Mouse (Mus musculus): ENCODE measurements around the gene Auts2.

Auts2 gene

DNA sequence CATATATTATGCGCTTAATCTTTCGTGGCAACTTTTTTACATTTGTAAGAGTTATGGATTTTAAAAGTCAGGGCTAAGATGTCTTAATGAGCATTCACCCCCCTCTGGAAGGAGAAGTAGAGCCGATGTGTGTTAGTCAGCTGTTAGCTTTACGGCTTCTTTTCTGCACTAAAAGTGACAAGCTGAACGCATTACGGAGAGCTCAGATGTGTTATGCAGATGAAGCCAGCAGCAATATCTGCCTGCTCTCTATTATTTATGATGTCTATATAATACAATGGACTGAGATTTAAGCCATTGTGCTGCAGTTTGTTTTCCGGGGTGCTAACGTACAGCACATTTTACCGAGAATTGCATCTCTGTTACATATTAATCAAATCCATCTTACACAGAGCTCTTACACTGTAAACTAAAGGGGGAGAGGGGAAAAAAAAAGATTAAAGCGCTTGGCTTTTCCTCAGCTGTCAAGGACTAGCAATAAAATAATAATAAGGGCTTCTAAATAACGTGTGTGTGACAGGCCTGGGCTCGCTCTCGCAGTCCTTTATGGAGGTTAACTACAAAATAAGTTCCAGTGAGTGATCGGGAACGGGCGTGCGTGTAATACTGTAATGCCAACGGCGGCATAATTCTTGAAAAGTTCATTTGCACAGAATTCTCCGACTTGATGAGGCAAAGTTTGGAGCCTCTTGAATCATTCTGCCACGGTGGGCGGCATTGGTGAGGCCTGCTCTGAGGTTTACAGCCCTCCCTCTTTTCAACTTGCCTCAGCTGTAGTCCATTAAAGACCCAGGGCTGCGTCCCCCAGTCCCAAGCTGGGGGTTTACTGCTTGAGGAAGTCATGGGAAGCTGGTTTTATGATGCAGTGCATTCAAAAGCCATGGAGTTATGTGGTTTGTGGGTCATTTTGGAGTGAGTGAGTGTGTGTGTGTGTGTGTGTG lies 961.8 kb downstream of the Auts2 start:
- in situ Hi-C loops (cut with MboI, MseI) = loop anchor here (25.0 kb wide), 1 partner anchor 856 kb away; no protein-coding TSS in a partner anchor

- in situ Hi-C loops (cut with MboI, MseI) = loop anchor here (25.0 kb wide), 1 partner anchor 859 kb away; no protein-coding TSS in a partner anchor
These were observed 964.4 kb downstream of the Auts2 start for GRCm38 (mm10) chr5:131578737-131579136.

DNA sequence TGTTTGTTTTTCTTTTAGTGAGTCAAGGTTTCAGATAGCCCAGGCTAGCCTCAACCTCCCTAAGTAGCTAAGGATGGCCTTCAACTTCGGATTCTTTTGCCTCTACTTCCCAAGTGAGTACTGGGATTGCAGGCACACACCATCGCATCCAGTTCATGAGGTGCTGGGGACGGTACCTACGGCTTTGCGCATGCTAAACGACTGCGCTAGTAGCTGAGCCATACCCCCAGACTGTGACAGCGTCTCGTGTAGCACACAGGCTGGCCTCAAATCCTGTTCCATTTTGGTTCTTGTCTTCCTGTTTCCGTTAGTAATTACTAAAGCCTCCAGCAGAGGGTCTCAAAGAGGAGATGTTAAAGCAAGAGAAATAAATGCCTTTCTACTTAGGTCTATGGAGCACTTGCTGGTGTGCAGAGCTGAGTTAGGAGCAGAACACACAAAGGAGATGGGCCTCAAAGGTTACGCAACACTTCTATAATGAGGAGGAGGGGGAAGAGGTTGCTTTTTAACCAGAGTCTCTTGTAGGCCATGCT lies 967.3 kb downstream of the Auts2 start:
- in situ Hi-C loops (cut with MboI, MseI) = loop anchor here (25.0 kb wide), 1 partner anchor 862 kb away; no protein-coding TSS in a partner anchor

DNA sequence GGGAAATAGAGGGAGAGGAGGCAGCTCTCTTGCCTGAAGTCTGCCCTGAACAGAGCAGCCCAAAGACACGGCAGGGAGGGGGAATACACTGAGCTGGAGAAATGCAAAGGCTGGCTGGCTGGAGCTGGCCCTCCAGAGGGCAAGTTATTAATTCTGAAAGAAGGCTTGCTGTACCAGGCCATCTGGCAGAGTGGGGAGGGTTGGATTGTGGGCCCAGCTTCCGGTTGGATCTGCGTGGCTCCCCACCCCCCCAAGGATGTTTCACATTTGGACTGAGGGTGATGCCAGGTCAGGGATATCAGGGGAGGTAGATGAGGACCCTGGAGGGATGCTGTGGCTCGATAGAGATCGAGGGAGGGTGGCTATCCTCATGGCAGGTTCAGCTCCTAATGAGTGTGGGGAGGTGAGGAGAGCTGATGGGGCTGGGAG lies 968.0 kb downstream of the Auts2 start:
- in situ Hi-C loops (cut with MboI, MseI) = loop anchor here (25.0 kb wide), 1 partner anchor 862 kb away; no protein-coding TSS in a partner anchor

- in situ Hi-C loops (cut with MboI, MseI) = loop anchor here (25.0 kb wide), 1 partner anchor 863 kb away; no protein-coding TSS in a partner anchor
These were observed 968.6 kb downstream of the Auts2 start for GRCm38 (mm10) chr5:131574469-131575085.

DNA sequence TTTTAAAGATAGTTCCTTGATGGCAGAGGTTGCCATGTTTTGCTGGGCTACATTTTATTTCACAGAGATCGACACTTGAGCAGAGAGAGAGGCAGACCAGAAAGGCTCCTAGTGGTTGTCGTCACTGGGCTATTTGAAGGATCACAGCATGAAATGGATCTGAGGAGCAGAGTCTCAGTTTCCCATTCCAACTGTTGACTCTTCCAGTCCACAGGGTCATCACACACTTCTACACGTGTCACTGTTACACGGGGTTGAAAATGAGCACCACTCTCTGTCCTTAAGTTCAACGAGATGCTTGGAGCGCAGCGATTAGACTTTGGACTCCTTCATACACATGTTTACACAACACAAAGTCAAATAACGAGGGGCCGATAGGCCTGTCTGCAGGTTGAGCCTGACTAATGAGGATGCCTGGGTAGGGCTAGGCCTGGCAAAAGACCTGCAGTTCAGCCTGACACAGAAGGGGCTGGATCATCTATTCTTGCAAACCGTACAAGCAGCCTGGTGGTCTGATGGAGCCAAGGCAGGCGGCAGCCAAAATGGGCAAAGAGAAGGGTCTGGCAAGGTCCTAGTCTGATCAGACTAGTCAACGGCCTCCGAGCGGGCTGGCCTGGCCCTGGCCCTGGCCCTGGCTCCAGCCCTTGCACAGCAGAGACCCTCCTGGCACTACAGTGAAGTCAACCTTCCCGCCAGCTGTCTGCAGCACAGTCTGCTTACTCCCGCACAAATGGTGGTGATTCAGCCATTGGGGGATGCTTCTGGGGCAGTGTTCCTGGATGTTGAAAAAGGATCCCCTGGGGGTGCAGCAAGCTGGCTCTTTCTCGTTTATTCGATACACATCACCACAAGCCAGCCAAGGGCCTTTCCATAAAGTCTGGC lies 969.6 kb downstream of the Auts2 start:
- in situ Hi-C loops (cut with MboI, MseI) = no loop called here

- in situ Hi-C loops (cut with MboI, MseI) = no loop called here
These were observed 977.1 kb downstream of the Auts2 start for GRCm38 (mm10) chr5:131566032-131566431.

DNA sequence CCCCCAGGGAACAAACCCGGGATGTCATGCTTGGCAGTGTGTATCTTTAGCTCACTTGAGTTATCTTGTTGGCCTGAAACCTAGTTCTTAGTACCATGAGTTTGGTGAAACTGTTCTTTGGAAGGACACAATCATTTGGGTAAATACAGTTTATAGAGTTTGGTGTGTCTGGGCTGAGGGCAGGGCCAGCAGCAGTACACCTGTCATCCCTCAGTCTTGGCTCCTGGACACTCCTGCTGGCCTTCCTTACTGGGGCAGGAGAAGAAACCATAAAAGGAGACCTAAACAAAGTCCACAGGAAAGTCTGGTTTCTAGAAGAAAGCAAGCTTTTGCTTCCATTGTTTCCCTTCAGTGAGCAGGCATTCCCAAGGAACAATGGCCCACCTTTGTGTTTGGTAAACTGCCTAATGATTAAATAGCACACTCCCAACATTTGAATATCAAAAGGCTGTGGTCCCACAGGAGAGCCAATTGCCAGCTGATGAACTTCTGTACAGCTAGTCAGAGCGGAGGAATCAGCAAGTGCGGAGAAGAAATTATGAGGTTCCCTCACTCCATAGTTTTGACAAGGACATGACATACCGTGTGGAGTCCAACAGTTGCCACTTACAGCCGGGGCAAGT lies 979.4 kb downstream of the Auts2 start:
- in situ Hi-C loops (cut with MboI, MseI) = no loop called here

- in situ Hi-C loops (cut with MboI, MseI) = no loop called here
These were observed 982.2 kb downstream of the Auts2 start for GRCm38 (mm10) chr5:131560773-131561560.

DNA sequence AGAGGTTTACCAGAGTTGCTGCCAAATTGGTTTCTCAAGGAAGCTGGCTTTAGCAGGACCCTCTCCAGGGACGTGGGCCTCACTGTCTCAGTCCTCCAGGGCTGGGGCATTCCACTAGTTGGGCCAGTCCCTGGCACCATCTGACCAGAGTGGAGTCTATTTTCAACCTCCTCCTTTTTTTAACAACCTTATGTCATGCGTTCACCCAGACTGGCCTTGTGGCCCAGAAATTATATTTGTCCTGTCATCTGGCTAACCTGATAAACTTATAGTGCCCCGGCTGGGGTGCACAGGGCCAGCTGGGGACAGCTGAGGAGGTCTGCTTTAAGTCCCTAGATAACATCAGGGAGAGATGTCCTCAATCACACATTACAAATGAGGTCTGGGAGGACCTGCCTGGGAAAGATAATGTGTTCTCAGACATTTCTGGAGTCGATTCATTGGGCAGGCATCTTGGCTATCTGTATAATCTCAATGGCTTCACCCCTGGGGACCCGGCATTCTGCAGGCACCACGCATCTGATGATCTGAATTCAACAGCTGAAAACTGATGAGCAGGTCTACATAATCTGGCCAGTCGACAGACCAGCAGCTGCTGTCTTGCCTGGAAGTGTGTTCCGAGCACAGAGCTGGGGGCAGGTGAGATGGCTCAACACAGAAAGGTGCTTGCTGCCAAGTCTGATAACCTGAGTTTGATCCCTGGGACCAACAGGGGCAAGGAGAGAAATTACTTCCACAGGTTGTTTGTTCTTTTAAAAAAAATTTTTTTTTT lies 984.6 kb downstream of the Auts2 start:
- in situ Hi-C loops (cut with MboI, MseI) = no loop called here

DNA sequence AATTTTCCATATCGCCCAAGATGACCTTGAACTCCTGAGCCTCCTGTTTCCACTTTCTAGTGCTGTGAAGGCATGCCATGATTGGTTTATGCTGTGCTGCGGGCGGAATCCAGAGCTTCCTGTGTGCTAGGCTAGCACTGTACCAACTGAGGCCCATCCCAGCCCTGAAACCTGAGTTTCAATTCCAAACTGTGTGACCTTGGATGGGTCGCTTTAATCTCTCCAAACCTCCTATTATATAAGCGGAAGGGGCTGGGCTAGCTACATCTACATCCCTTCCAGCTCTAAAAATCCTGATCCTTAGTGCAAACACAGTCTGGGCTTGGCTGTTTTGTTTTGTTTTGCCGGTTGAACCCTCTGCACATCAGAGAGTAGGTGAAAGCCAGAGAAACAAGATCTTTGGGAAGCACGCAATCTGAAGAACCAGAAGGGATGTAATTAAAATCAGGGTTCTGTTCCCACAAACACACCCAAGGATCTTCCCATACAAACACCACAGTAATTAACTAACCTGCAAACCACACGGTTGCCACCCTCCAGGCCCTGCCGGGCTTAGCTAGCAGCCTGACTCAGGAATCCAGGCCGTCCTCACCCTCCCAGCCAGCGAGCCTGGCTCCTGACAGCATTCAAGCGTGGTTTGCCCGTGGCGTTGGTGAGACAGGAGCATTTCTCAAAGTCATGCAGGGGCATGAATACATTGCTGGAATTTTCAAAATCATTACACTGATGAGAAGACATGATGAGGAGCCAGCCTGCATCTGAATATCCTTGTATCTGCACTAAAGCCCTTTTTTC lies 985.4 kb downstream of the Auts2 start:
- in situ Hi-C loops (cut with MboI, MseI) = no loop called here

- in situ Hi-C loops (cut with MboI, MseI) = no loop called here
These were observed 994.1 kb downstream of the Auts2 start for GRCm38 (mm10) chr5:131548932-131549563.

DNA sequence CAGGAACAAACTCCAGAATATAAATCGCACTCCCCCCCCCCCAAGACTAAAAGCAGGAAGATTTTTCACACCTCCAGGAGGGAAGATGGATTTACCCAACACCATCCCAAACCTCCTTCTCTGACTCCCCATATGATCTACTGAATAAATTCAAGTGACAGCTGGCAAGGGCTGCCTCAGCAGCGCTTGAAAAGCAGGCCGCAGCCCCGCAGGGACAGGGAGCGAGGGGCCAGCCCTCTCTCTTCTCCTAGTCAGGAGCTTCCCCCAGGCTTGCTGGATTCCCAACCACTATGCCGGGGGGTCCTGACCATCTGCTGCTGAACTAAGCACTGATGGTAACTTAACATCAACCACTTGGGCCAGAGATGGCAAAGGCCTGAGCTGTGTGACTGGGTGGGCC lies 995.2 kb downstream of the Auts2 start:
- in situ Hi-C loops (cut with MboI, MseI) = no loop called here

DNA sequence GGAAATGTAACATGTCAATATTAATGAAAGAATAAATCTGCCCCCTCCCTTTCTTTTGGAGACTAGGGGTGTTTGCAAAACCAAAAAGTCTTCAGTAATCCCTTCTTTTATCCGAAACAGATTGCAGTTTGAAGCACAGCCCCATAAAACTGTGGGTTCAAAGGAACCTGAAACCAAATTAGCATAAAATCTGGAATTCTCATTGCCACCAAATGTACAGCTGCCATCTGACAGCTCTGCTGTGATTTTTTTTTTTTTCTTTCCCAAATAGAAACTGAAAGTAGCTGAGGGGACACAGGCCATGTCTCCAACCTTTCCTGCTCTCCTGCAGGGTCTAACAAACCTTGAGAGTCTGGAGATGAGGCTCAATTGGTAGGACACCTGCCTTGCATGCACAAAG lies 996.7 kb downstream of the Auts2 start:
- in situ Hi-C loops (cut with MboI, MseI) = no loop called here

- in situ Hi-C loops (cut with MboI, MseI) = no loop called here
These were observed 998.8 kb downstream of the Auts2 start for GRCm38 (mm10) chr5:131544381-131544780.

- in situ Hi-C loops (cut with MboI, MseI) = no loop called here
These were observed 1004.7 kb downstream of the Auts2 start for GRCm38 (mm10) chr5:131538311-131538915.

- in situ Hi-C loops (cut with MboI, MseI) = no loop called here
These were observed 1005.3 kb downstream of the Auts2 start for GRCm38 (mm10) chr5:131537831-131538310.
